In the genomic region with DNA sequence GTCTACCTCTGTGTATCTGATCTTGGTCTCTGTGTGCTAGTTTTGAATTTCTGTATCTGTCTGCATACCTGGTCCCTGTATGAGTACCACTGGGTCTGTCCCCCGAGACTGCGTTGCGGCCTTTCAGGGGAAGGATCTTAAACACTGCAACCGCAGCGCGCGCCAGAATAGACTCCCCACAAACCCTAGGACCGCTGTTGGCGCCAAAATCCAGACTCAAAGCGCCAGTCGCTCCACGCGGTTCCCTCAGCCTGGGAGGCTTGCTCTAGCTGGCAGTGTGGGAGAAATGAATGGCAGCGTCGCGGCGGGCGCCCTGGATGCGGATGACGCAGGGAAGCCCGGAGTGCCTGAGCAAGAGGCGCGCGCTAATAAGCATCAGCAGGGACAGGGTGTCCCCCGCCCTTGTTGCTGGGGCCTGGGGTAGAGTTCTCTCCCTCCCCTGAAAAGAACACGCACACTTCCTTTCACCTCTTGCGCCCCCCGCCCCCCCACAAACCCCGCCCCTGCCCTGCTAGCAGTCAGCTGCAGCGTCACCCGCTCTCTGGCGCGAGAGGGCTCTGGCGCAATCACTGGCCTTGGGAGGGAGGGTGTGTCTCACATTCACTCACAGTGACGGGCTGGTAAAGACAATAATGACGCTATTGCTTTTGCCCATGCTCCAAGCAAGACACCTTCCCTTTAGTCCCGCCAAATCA, we compare ENCODE assay signal across 7 mouse cellular contexts. TPM values are rescaled to one million over a fixed set of nuclear protein-coding genes. Genes with fewer than 3 reads are reported as not detected.
DNase-seq lines count a peak whose midpoint lies in the region; ATAC-seq lines count a peak whose summit lies in the region.

No protein-coding gene starts in this region.

- ATAC-seq in forebrain, embryonic 12.5 days (ENCODE audit: low FRiP score), result peak; percentile 57

- peak overlapping the region; percentile 75 for H3K4me2 ChIP-seq in forebrain, embryonic 12.5 days

- peak overlapping the region; percentile 60 for H3K4me3 ChIP-seq in brown adipose tissue, adult 24 weeks (ENCODE audit: insufficient read depth, low read depth, low read length)
- peak overlapping the region; percentile 75 for H3K4me3 ChIP-seq in forebrain, embryonic 12.5 days (replicated peaks)

- WGBS in forebrain, embryonic 12.5 days, result under 1% methylated on average over 36 of the region's 37 CpGs

- H3K27me3 ChIP-seq in forebrain, embryonic 12.5 days, result peaks cover 9% of the 10 kb centered on the region; the same call in 1 of the 2 replicates

- no peaks in the 10 kb centered on the region for H3K36me3 ChIP-seq in forebrain, embryonic 12.5 days (replicated peaks)

- 0 out of 2 replicates have a peak, but pooled peaks cover 8% of the 10 kb centered on the region for H3K4me1 ChIP-seq in brown adipose tissue, adult 24 weeks (ENCODE audit: control insufficient read depth, insufficient read depth, insufficient read length, low read length)
- H3K4me1 ChIP-seq in forebrain, embryonic 12.5 days, result peaks cover 30% of the 10 kb centered on the region

- DNase-seq in Muller cell, postnatal 12 days (ENCODE audit: inconsistent ontology term), result peak; percentile 77
- peak; percentile 49 for DNase-seq in heart, postnatal 4 days
- DNase-seq in layer of hippocampus, adult 9-11 months, result peak; percentile 63
- peak; percentile 68 for DNase-seq in lung, postnatal 25 days (ENCODE audit: low spot score)
- peak; percentile 79 for DNase-seq in retina, postnatal 1 day

- H3K27ac ChIP-seq in brown adipose tissue, adult 24 weeks (replicated peaks; ENCODE audit: low read depth, low read length), result no peak overlapping the region
- peak overlapping the region; percentile 82 for H3K27ac ChIP-seq in forebrain, embryonic 12.5 days

- peak overlapping the region; percentile 87 for H3K9ac ChIP-seq in forebrain, embryonic 12.5 days

- H3K9me3 ChIP-seq in forebrain, embryonic 12.5 days, result no peaks in the 10 kb centered on the region

RNA-seq across cellular contexts. Expression of a gene that starts 1.1 kb away (rescaled TPM):
- polyA plus RNA-seq in brown adipose tissue, adult 24 weeks (2012; ENCODE audit: insufficient read depth, insufficient read length, missing spikeins), result 0.88 and 4.0 TPM in 2 replicates
- polyA plus RNA-seq in forebrain, embryonic 12.5 days (2016; fragmentation: Nextera tagmentation; extraction: Ambion mirVana), result 7.4 and 7.9 TPM in 2 replicates
- total RNA-seq in heart, postnatal 4 days (2021), result 1 to 10 TPM; 2.0 TPM

RNA-seq across cellular contexts. Expression of a gene that starts 7.5 kb away (rescaled TPM):
- not detected in 2 replicates for polyA plus RNA-seq in brown adipose tissue, adult 24 weeks (2012; ENCODE audit: insufficient read depth, insufficient read length, missing spikeins)
- 7.2 and 8.5 TPM in 2 replicates for polyA plus RNA-seq in forebrain, embryonic 12.5 days (2016; fragmentation: Nextera tagmentation; extraction: Ambion mirVana)
- total RNA-seq in heart, postnatal 4 days (2021), result 1 to 10 TPM in 1 of 2 experiments, under 1 TPM in 1; 0.93 to 1.4 TPM

RNA-seq across cellular contexts. Expression of a gene that starts 10.6 kb away (rescaled TPM):
- 15.9 and 17.3 TPM in 2 replicates for polyA plus RNA-seq in brown adipose tissue, adult 24 weeks (2012; ENCODE audit: insufficient read depth, insufficient read length, missing spikeins)
- 40.1 and 41.5 TPM in 2 replicates for polyA plus RNA-seq in forebrain, embryonic 12.5 days (2016; fragmentation: Nextera tagmentation; extraction: Ambion mirVana)
- 10 to 100 TPM; 13.6 to 14.6 TPM for total RNA-seq in heart, postnatal 4 days (2021)

RNA-seq across cellular contexts. Expression of a gene that starts 10.7 kb away (rescaled TPM):
- polyA plus RNA-seq in brown adipose tissue, adult 24 weeks (2012; ENCODE audit: insufficient read depth, insufficient read length, missing spikeins), result not detected in 2 replicates
- polyA plus RNA-seq in forebrain, embryonic 12.5 days (2016; fragmentation: Nextera tagmentation; extraction: Ambion mirVana), result not detected in 2 replicates
- not detected for total RNA-seq in heart, postnatal 4 days (2021)

RNA-seq across cellular contexts. Expression of a gene that starts 10.7 kb away (rescaled TPM):
- 3.6 and 8.2 TPM in 2 replicates for polyA plus RNA-seq in brown adipose tissue, adult 24 weeks (2012; ENCODE audit: insufficient read depth, insufficient read length, missing spikeins)
- polyA plus RNA-seq in forebrain, embryonic 12.5 days (2016; fragmentation: Nextera tagmentation; extraction: Ambion mirVana), result 18.9 and 22.5 TPM in 2 replicates
- total RNA-seq in heart, postnatal 4 days (2021), result 1 to 10 TPM; 5.2 to 5.4 TPM
